Mouse (Mus musculus): ENCODE results near the gene Slc35e4. TPM values are rescaled to one million over a fixed set of nuclear protein-coding genes. Genes with fewer than 3 reads are reported as not detected.
"Not testable (repeated sequence)": the region's sequence is repeated elsewhere in the genome, so short reads cannot be mapped to it uniquely, and the experiment has no call there.

Slc35e4 gene
- total RNA-seq, 2 experiments from 2014 or later, result 24.1 to 26.1 TPM

GRCm38 (mm10) chr11:3921281-3921850, 6.9 kb upstream of the Slc35e4 start:
- intact Hi-C loops (cut with DNase I), result loop anchor here (10.0 kb wide), 1 partner anchor 227 kb away; no protein-coding TSS in a partner anchor
- DNase-seq (ENCODE audit: low spot score in 2 of 2), result peak; percentile 66 to 72

- intact Hi-C loops (cut with DNase I), result loop anchor here (10.0 kb wide), 1 partner anchor 226 kb away; no protein-coding TSS in a partner anchor
- no peak for DNase-seq (ENCODE audit: low spot score in 2 of 2)
Measured at GRCm38 (mm10) chr11:3920476-3920875, 6.0 kb upstream of the Slc35e4 start.

- DNase-seq (ENCODE audit: low spot score in 2 of 2), result no peak
- intact Hi-C loops (cut with DNase I), result no loop called here
Measured at GRCm38 (mm10) chr11:3918738-3919137, 4.3 kb upstream of the Slc35e4 start.

GRCm38 (mm10) chr11:3913316-3914108, 952 bp downstream of the Slc35e4 start:
- intact Hi-C loops (cut with DNase I), result loop anchor here (2.0 to 5.0 kb wide), 2 partner anchors 19 to 106 kb away; partner anchors contain the start of genes 4921536K21Rik and Dusp18
- DNase-seq (ENCODE audit: low spot score in 2 of 2), result peak; percentile 94 to 95

GRCm38 (mm10) chr11:3912875-3913271, 1.6 kb downstream of the Slc35e4 start:
- intact Hi-C loops (cut with DNase I), result loop anchor here (2.0 to 5.0 kb wide), 2 partner anchors 18 to 106 kb away; partner anchors contain the start of genes 4921536K21Rik and Dusp18
- DNase-seq (ENCODE audit: low spot score in 2 of 2), result peak in 1 of 2 experiments; percentile 37

GRCm38 (mm10) chr11:3912100-3912874, 2.2 kb downstream of the Slc35e4 start:
- peak in 1 of 2 experiments; percentile 63 for DNase-seq (ENCODE audit: low spot score in 2 of 2)
- intact Hi-C loops (cut with DNase I), result loop anchor here (2.0 to 5.0 kb wide), 2 partner anchors 17 to 105 kb away; partner anchors contain the start of genes 4921536K21Rik and Dusp18

- intact Hi-C loops (cut with DNase I), result loop anchor here (5.0 kb wide), 1 partner anchor 104 kb away; no protein-coding TSS in a partner anchor
- not testable (repeated sequence) for DNase-seq (ENCODE audit: low spot score in 2 of 2)
Measured at GRCm38 (mm10) chr11:3911440-3911839, 3.0 kb downstream of the Slc35e4 start.

GRCm38 (mm10) chr11:3910513-3911310, 3.8 kb downstream of the Slc35e4 start:
- DNase-seq (ENCODE audit: low spot score in 2 of 2), result no peak
- intact Hi-C loops (cut with DNase I), result loop anchor here (5.0 kb wide), 1 partner anchor 103 kb away; no protein-coding TSS in a partner anchor

GRCm38 (mm10) chr11:3909236-3909635, 5.2 kb downstream of the Slc35e4 start:
- intact Hi-C loops (cut with DNase I), result no loop called here
- no peak for DNase-seq (ENCODE audit: low spot score in 2 of 2)

GRCm38 (mm10) chr11:3905446-3905845, 9.0 kb downstream of the Slc35e4 start:
- intact Hi-C loops (cut with DNase I), result no loop called here
- DNase-seq (ENCODE audit: low spot score in 2 of 2), result no peak

- intact Hi-C loops (cut with DNase I), result no loop called here
- DNase-seq (ENCODE audit: low spot score in 2 of 2), result no peak
Measured at GRCm38 (mm10) chr11:3904673-3905072, 9.8 kb downstream of the Slc35e4 start.

GRCm38 (mm10) chr11:3903046-3903445, 11.4 kb downstream of the Slc35e4 start:
- intact Hi-C loops (cut with DNase I), result no loop called here
- DNase-seq (ENCODE audit: low spot score in 2 of 2), result peak; percentile 68 to 70

GRCm38 (mm10) chr11:3902516-3902915, 11.9 kb downstream of the Slc35e4 start:
- intact Hi-C loops (cut with DNase I), result no loop called here
- no peak for DNase-seq (ENCODE audit: low spot score in 2 of 2)

- no peak for DNase-seq (ENCODE audit: low spot score in 2 of 2)
- intact Hi-C loops (cut with DNase I), result no loop called here
Measured at GRCm38 (mm10) chr11:3900296-3900695, 14.2 kb downstream of the Slc35e4 start.

- no peak for DNase-seq (ENCODE audit: low spot score in 2 of 2)
- intact Hi-C loops (cut with DNase I), result loop anchor here (2.0 kb wide), 1 partner anchor 17 kb away; no protein-coding TSS in a partner anchor
Measured at GRCm38 (mm10) chr11:3895933-3896332, 18.5 kb downstream of the Slc35e4 start.

GRCm38 (mm10) chr11:3895458-3895857, 19.0 kb downstream of the Slc35e4 start:
- DNase-seq (ENCODE audit: low spot score in 2 of 2), result no peak
- intact Hi-C loops (cut with DNase I), result loop anchor here (2.0 kb wide), 1 partner anchor 17 kb away; no protein-coding TSS in a partner anchor

- peak; percentile 97 to 98 for DNase-seq (ENCODE audit: low spot score in 2 of 2)
- intact Hi-C loops (cut with DNase I), result loop anchor here (2.0 kb wide), 1 partner anchor 18 kb away; no protein-coding TSS in a partner anchor
Measured at GRCm38 (mm10) chr11:3894406-3895281, 19.8 kb downstream of the Slc35e4 start, which contains the start of the genes 4921536K21Rik and Dusp18. TSS of gene 4921536K21Rik (minus strand) at chr11:3895098. TSS of gene Dusp18 (plus strand) at chr11:3895240.

Data from left cerebral cortex, postnatal 14 days (tissue).